ENCODE assay signal across 15 mouse cellular contexts in genomic region chr9:92265719-92266118, GRCm38 (mm10). TPM values are rescaled to one million over a fixed set of nuclear protein-coding genes. Genes with fewer than 3 reads are reported as not detected.
DNase-seq lines count a peak whose midpoint lies in the region; ATAC-seq and TF ChIP-seq lines count a peak whose summit lies in the region.
"Had no signal": no experiment of that assay in that cellular context is flagged by ENCODE, and none has a peak within 500 bp of the region (broad histone marks: within the 10 kb centered on the region; RNA-seq: fewer than 3 reads in every experiment).

No protein-coding gene starts in this region.

- no peak overlapping the region for H3K9ac ChIP-seq in heart, embryonic 15.5 days
- H3K9ac ChIP-seq in kidney, embryonic 15.5 days = no peak overlapping the region
- H3K9ac ChIP-seq: midbrain, embryonic 15.5 days had no signal

- H3K9me3 ChIP-seq in heart, embryonic 15.5 days (replicated peaks) = no peaks in the 10 kb centered on the region
- no peaks in the 10 kb centered on the region for H3K9me3 ChIP-seq in G1E (replicated peaks)
- H3K9me3 ChIP-seq in kidney, embryonic 15.5 days (replicated peaks) = no peaks in the 10 kb centered on the region; the same call in 1 of the 2 replicates
- H3K9me3 ChIP-seq: midbrain, embryonic 15.5 days had no signal

- H3K4me1 ChIP-seq in heart, embryonic 15.5 days (replicated peaks) = peaks cover 2% of the 10 kb centered on the region
- peaks cover 30% of the 10 kb centered on the region for H3K4me1 ChIP-seq in G1E (ENCODE audit: insufficient read depth, low read depth, low read length)
- H3K4me1 ChIP-seq in kidney, embryonic 15.5 days = peaks cover 19% of the 10 kb centered on the region; the same call in 1 of the 2 replicates
- H3K4me1 ChIP-seq: midbrain, embryonic 15.5 days had no signal

- no peak for TF ChIP-seq CTCF in G1E (IDR thresholded peaks at IDR 0.05; ENCODE audit: low read depth, low read length)

- peak overlapping the region; percentile 50 for H3K4me2 ChIP-seq in heart, embryonic 15.5 days
- no peak overlapping the region for H3K4me2 ChIP-seq in kidney, embryonic 15.5 days
- H3K4me2 ChIP-seq: midbrain, embryonic 15.5 days had no signal

- no peak overlapping the region for H3K27ac ChIP-seq in heart, embryonic 15.5 days
- H3K27ac ChIP-seq in kidney, embryonic 15.5 days = no peak overlapping the region
- H3K27ac ChIP-seq: midbrain, embryonic 15.5 days had no signal

- H3K36me3 ChIP-seq in heart, embryonic 15.5 days = peaks cover 32% of the 10 kb centered on the region
- H3K36me3 ChIP-seq in G1E (replicated peaks) = peaks cover 88% of the 10 kb centered on the region
- peaks cover 80% of the 10 kb centered on the region for H3K36me3 ChIP-seq in kidney, embryonic 15.5 days
- H3K36me3 ChIP-seq: midbrain, embryonic 15.5 days had no signal

- no peak for ATAC-seq in heart, embryonic 15.5 days (replicated peaks; ENCODE audit: insufficient number of reproducible peaks, insufficient read depth, low FRiP score, low read depth)
- ATAC-seq in G1E (ENCODE audit: extremely low read depth, insufficient number of reproducible peaks, low FRiP score, poor library complexity, severe bottlenecking) = peak; percentile 28; the same call in 1 of the 2 replicates
- peak; percentile 51 to 66; a peak in 3 of 4 replicates for ATAC-seq in hematopoietic stem cell, adult 5-6 weeks (replicated peaks in 1 of 2; ENCODE audit: insufficient read depth in 1 of 2, low FRiP score in 2 of 2, low TSS enrichment in 1 of 2, low read depth in 1 of 2, poor library complexity in 2 of 2, severe bottlenecking in 2 of 2)
- 0 out of 2 replicates have a peak, but pooled peaks have one; percentile 33 for ATAC-seq in monocyte, adult 5-6 weeks (replicated peaks; ENCODE audit: insufficient number of reproducible peaks, low FRiP score, low TSS enrichment, poor library complexity, severe bottlenecking)
- no peak for ATAC-seq in kidney, embryonic 15.5 days (replicated peaks; ENCODE audit: low FRiP score)
- ATAC-seq: midbrain, embryonic 15.5 days had no signal

- 0 out of 2 replicates have a peak overlapping the region, but pooled peaks have one; percentile 0 for H3K4me3 ChIP-seq in heart, embryonic 15.5 days
- H3K4me3 ChIP-seq in G1E (ENCODE audit: low read depth, low read length) = peak overlapping the region; percentile 30; the same call in 1 of the 2 replicates
- no peak overlapping the region for H3K4me3 ChIP-seq in kidney, embryonic 15.5 days (replicated peaks)
- H3K4me3 ChIP-seq: midbrain, embryonic 15.5 days had no signal

- no peaks in the 10 kb centered on the region for H3K27me3 ChIP-seq in heart, embryonic 15.5 days
- no peaks in the 10 kb centered on the region for H3K27me3 ChIP-seq in G1E (ENCODE audit: insufficient read depth, low read length)
- H3K27me3 ChIP-seq in kidney, embryonic 15.5 days = no peaks in the 10 kb centered on the region
- H3K27me3 ChIP-seq: midbrain, embryonic 15.5 days had no signal

- DNase-seq in heart, postnatal 4 days = no peak
- DNase-seq in G1E (ENCODE audit: low spot score) = no peak
- DNase-seq in retina, embryonic 14.5 days (ENCODE audit: low spot score) = no peak
- DNase-seq in ovary, postnatal 10 days (ENCODE audit: low spot score) = no peak
- DNase-seq: adrenal gland, postnatal 10 days; cerebellum, postnatal 10 days; gastrocnemius, postnatal 10 days; kidney, adult 8-10 months; lung, adult 18-20 months had no signal

- WGBS in heart, embryonic 15.5 days = 52% methylated on average over 4 of the region's 4 CpGs
- WGBS in kidney, embryonic 15.5 days = 81% methylated on average over 4 of the region's 4 CpGs

RNA-seq across cellular contexts. Expression of gene Plscr2, which starts 9.7 kb away (rescaled TPM):
- polyA plus RNA-seq in heart, embryonic 15.5 days (2015; fragmentation: Nextera tagmentation; extraction: Ambion mirVana) = 8.5 and 11.5 TPM in 2 replicates
- 10 to 100 TPM; 16.5 to 18.3 TPM for total RNA-seq in heart, postnatal 4 days (2021)
- total RNA-seq in G1E (2014; fragmentation: Nextera tagmentation) = 2.5 and 6.2 TPM in 2 replicates
- 2.5 and 2.6 TPM in 2 replicates for total RNA-seq in G1E (2017)
- polyA plus RNA-seq in G1E (2012) = 0.07 TPM in 1 of 2 replicates, not detected in the other
- 2.3 and 7.8 TPM in 2 replicates for total RNA-seq in hematopoietic stem cell, adult 5-6 weeks (2017)
- total RNA-seq in monocyte, adult 5-6 weeks (2017) = 0.39 TPM in 1 of 3 replicates, not detected in the others
- polyA plus RNA-seq in kidney, embryonic 15.5 days (2015; fragmentation: Nextera tagmentation; extraction: Ambion mirVana) = 29.0 and 29.2 TPM in 2 replicates

RNA-seq across cellular contexts. Expression of gene Plscr1, which starts 16.2 kb away (rescaled TPM):
- polyA plus RNA-seq in heart, embryonic 15.5 days (2015; fragmentation: Nextera tagmentation; extraction: Ambion mirVana) = 25.0 and 25.2 TPM in 2 replicates
- total RNA-seq in heart, postnatal 4 days (2021) = 10 to 100 TPM; 15.2 TPM
- total RNA-seq in G1E (2014; fragmentation: Nextera tagmentation) (76.7 and 80.3 TPM in 2 replicates), G1E (2017) (146 and 180 TPM in 2 replicates)
- 124 and 157 TPM in 2 replicates for polyA plus RNA-seq in G1E (2012)
- total RNA-seq in hematopoietic stem cell, adult 5-6 weeks (2017) = 34.8 and 47.6 TPM in 2 replicates
- 29.5 to 34.6 TPM (median 32.6 TPM) in 3 replicates for total RNA-seq in monocyte, adult 5-6 weeks (2017)
- polyA plus RNA-seq in kidney, embryonic 15.5 days (2015; fragmentation: Nextera tagmentation; extraction: Ambion mirVana) = 74.6 and 78.2 TPM in 2 replicates

RNA-seq across cellular contexts. Expression of gene 1700057G04Rik, which starts 43.5 kb away (rescaled TPM):
- polyA plus RNA-seq in heart, embryonic 15.5 days (2015; fragmentation: Nextera tagmentation; extraction: Ambion mirVana) = not detected in 2 replicates
- not detected for total RNA-seq in heart, postnatal 4 days (2021)
- not detected in 2 replicates for total RNA-seq in G1E (2014; fragmentation: Nextera tagmentation)
- 0.22 TPM in 1 of 2 replicates, not detected in the other for total RNA-seq in G1E (2017)
- polyA plus RNA-seq in G1E (2012) = not detected in 2 replicates
- not detected in 2 replicates for total RNA-seq in hematopoietic stem cell, adult 5-6 weeks (2017)
- total RNA-seq in monocyte, adult 5-6 weeks (2017) = 1.6 TPM in 1 of 3 replicates, not detected in the others
- not detected in 2 replicates for polyA plus RNA-seq in kidney, embryonic 15.5 days (2015; fragmentation: Nextera tagmentation; extraction: Ambion mirVana)
- total RNA-seq: adrenal gland, postnatal 10 days; gastrocnemius, postnatal 10 days; left cerebral cortex, adult 18-20 months had no signal
- polyA plus RNA-seq: midbrain, embryonic 15.5 days had no signal

Comparison
In these comparisons a context has a peak if more than half of its experiments do, and no peak if none do; other contexts are left out.
1. ATAC-seq: peak in G1E (single experiment), hematopoietic stem cell, adult 5-6 weeks (2 of 2) and monocyte, adult 5-6 weeks (single experiment); none in heart, embryonic 15.5 days (single experiment) and kidney, embryonic 15.5 days (single experiment).